Mouse (Mus musculus): ENCODE results near the gene Akap7. TPM values are rescaled to one million over a fixed set of nuclear protein-coding genes. Genes with fewer than 3 reads are reported as not detected.

Gene Akap7
- 233 TPM for polyA plus RNA-seq (2014; fragmentation: Illumina TruSeq; extraction: RNeasy Lipid Tissue Mini Kit (QIAGEN cat#74804))

GRCm38 (mm10) chr10:25307770-25308169 lies at the start of gene Akap7:
TSS of gene Akap7 (minus strand) at chr10:25307870.

Other genes starting within 250 kb of the Akap7 start
- 139 TPM for gene Epb41l2, start 51.9 kb upstream of the Akap7 start, polyA plus RNA-seq (2014; fragmentation: Illumina TruSeq; extraction: RNeasy Lipid Tissue Mini Kit (QIAGEN cat#74804))
- not detected for gene Smlr1, start 228.4 kb upstream of the Akap7 start, polyA plus RNA-seq (2014; fragmentation: Illumina TruSeq; extraction: RNeasy Lipid Tissue Mini Kit (QIAGEN cat#74804))